Mouse (Mus musculus) C2C12 (cell line): ENCODE data around the gene Nme4.

Source experiments
- CEBPB ChIP-seq: IDR thresholded peaks from one replicate; pipeline ENCODE4 v1.6.1; 2011; ENCODE audit warnings: low read depth, mild to moderate bottlenecking, control low read depth, moderate library complexity
- CTCF ChIP-seq: IDR thresholded peaks from one replicate; pipeline ENCODE4 v1.5.1; 2011; ENCODE audit not compliant: control insufficient read depth, insufficient read depth, insufficient read length
- MAX ChIP-seq: IDR thresholded peaks from one replicate; pipeline ENCODE4 v1.6.1; 2011; ENCODE audit warnings: mild to moderate bottlenecking, control low read depth
- MYOD1 ChIP-seq: IDR thresholded peaks from one replicate; pipeline ENCODE4 v1.6.1; 2011; ENCODE audit warnings: low read depth; ENCODE audit not compliant: control insufficient read depth, insufficient read length
- MYOG ChIP-seq: IDR thresholded peaks from one replicate; pipeline ENCODE4 v1.6.1; 2011; ENCODE audit not compliant: control insufficient read depth, insufficient read length; ENCODE audit errors: extremely low read depth
- USF1 ChIP-seq: IDR thresholded peaks from one replicate; pipeline ENCODE4 v1.6.1; 2011; ENCODE audit warnings: low read depth, mild to moderate bottlenecking, control low read depth, moderate library complexity

DNA sequence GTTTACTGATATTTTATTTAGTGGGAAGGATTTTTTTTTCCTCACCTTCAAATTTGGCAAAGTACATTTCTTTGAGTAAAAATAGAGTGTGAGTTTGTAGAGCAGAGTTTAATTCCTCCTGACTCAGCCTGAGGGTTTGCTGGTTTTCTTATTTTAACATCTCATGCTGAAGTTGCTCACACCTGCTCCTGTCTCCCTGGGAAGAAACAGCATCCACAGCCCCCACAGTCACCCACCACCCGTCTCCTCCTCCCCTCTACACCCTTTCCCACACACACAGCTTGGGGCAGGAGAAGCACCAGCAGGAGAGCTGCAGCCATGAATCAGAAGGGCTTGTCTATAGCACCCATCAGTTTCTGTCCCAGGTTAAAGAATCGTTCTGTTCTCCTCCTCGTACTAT, 20.2 kb downstream of the Nme4 start:
- TF ChIP-seq CTCF = no peak
- TF ChIP-seq CEBPB = no peak
- TF ChIP-seq MYOG = no peak
- TF ChIP-seq MAX = no peak
- no peak for TF ChIP-seq USF1
- TF ChIP-seq MYOD1 = no peak
